ENCODE assay signal across 20 mouse cellular contexts in genomic region chr11:11558662-11559061, GRCm38 (mm10).
DNase-seq lines count a peak whose midpoint lies in the region; ATAC-seq and TF ChIP-seq lines count a peak whose summit lies in the region.
"Had no signal": no experiment of that assay in that cellular context is flagged by ENCODE, and none has a peak within 500 bp of the region (broad histone marks: within the 10 kb centered on the region; RNA-seq: fewer than 3 reads in every experiment).

No protein-coding gene starts in this region.

- dilution Hi-C loops in CH12.LX (cut with MboI; ENCODE audit: extremely low pct_ligation_motif_present, extremely low pct_unique_long_range_greater_than_20kb, low sequenced_read_pairs), result no loop called here

- peak; percentile 56 for DNase-seq in lung, postnatal 36 days
- no peak for DNase-seq in lung, postnatal 14 days
- peak; percentile 81 for DNase-seq in CH12.LX (ENCODE audit: extremely low read depth)
- DNase-seq in embryo, embryonic 10 days (ENCODE audit: low spot score), result no peak
- no peak for DNase-seq in embryo, embryonic 9.5 days (ENCODE audit: extremely low spot score)
- DNase-seq: cerebellum, adult 11-12 months; kidney, adult 8-10 months; kidney, postnatal 4 days; liver; liver, postnatal 0 days; right cerebral cortex, postnatal 4 days had no signal

- peak; percentile 72 for ATAC-seq in megakaryocyte progenitor cell, adult 5-6 weeks (replicated peaks; ENCODE audit: poor library complexity)
- ATAC-seq: CD4-positive, CD25-positive, alpha-beta regulatory T cell, adult 4 months; forebrain, embryonic 16.5 days; inflammation-experienced regulatory T-cells, adult 6 months; liver, postnatal 0 days had no signal

- TF ChIP-seq CTCF in CH12.LX (conservative IDR thresholded peaks at IDR 0.05 in 1 of 2, IDR thresholded peaks at IDR 0.05 in 1 of 2; ENCODE audit: low read depth in 2 of 2, low read length in 2 of 2), result no peak
- TF ChIP-seq CTCF in bone marrow, adult 2 months (IDR thresholded peaks at IDR 0.05; ENCODE audit: control insufficient read depth, insufficient read depth, low read length), result no peak

- H3K9ac ChIP-seq in CH12.LX (ENCODE audit: insufficient read depth, low read depth), result peak overlapping the region; percentile 92
- H3K9ac ChIP-seq: embryonic facial prominence, embryonic 13.5 days; hindbrain, embryonic 12.5 days; liver, postnatal 0 days; stomach, embryonic 15.5 days had no signal

- peaks cover 6 to 18% of the 10 kb centered on the region in 2 experiments for H3K36me3 ChIP-seq in CH12.LX (replicated peaks in 1 of 2; ENCODE audit: control insufficient read depth in 1 of 2, insufficient read depth in 1 of 2, low read length in 1 of 2)
- H3K36me3 ChIP-seq: embryonic facial prominence, embryonic 13.5 days; hindbrain, embryonic 12.5 days; stomach, embryonic 15.5 days had no signal

- TF ChIP-seq EP300 in CH12.LX (IDR thresholded peaks at IDR 0.05; ENCODE audit: low read length), result peak; percentile 85

- no peaks in the 10 kb centered on the region for H3K9me3 ChIP-seq in CH12.LX (replicated peaks; ENCODE audit: low read length)
- H3K9me3 ChIP-seq: embryonic facial prominence, embryonic 13.5 days; hindbrain, embryonic 12.5 days; stomach, embryonic 15.5 days had no signal

- peak overlapping the region; percentile 56 to 60 (median 60) for H3K4me3 ChIP-seq in CH12.LX (replicated peaks in 1 of 3; ENCODE audit: low read depth in 2 of 3, low read length in 2 of 3, poor library complexity in 1 of 3)
- H3K4me3 ChIP-seq in bone marrow, adult 2 months (replicated peaks; ENCODE audit: control insufficient read depth, low read depth, low read length), result no peak overlapping the region
- H3K4me3 ChIP-seq: embryonic facial prominence, embryonic 13.5 days; hindbrain, embryonic 12.5 days; stomach, embryonic 15.5 days had no signal

- peak; percentile 33 for TF ChIP-seq POLR2A in CH12.LX (IDR thresholded peaks at IDR 0.05; ENCODE audit: low read depth, low read length)
- no peak for TF ChIP-seq POLR2A in bone marrow, adult 2 months (IDR thresholded peaks at IDR 0.05; ENCODE audit: borderline replicate concordance, control insufficient read depth, low read depth, low read length)

- peaks cover 26 to 76% of the 10 kb centered on the region in 2 experiments for H3K4me1 ChIP-seq in CH12.LX (ENCODE audit: control insufficient read depth in 1 of 2, insufficient read depth in 2 of 2)
- peaks cover 20% of the 10 kb centered on the region for H3K4me1 ChIP-seq in bone marrow, adult 2 months (ENCODE audit: control insufficient read depth, insufficient read depth, low read length)
- H3K4me1 ChIP-seq: embryonic facial prominence, embryonic 13.5 days; hindbrain, embryonic 12.5 days; stomach, embryonic 15.5 days had no signal

- peak; percentile 11; the same call in 1 of the 2 replicates for TF ChIP-seq RAD21 in CH12.LX (IDR thresholded peaks at IDR 0.05; ENCODE audit: low read depth, low read length)

- peaks cover 16% of the 10 kb centered on the region for H3K79me2 ChIP-seq in CH12.LX (replicated peaks; ENCODE audit: control insufficient read depth, extremely low read depth, insufficient read depth, poor library complexity, severe bottlenecking)

- 21% methylated on average over 3 of the region's 3 CpGs for WGBS in bone marrow, adult 2 months

- in situ Hi-C loops in CH12.LX (cut with MboI; ENCODE audit: low pct_ligation_motif_present, low pct_unique_long_range_greater_than_20kb, low sequenced_read_pairs), result loop anchor here (5.0 kb wide), 1 partner anchor 229 kb away; no protein-coding TSS in a partner anchor

- H3K27me3 ChIP-seq in CH12.LX (replicated peaks), result no peaks in the 10 kb centered on the region
- H3K27me3 ChIP-seq: embryonic facial prominence, embryonic 13.5 days; hindbrain, embryonic 12.5 days; stomach, embryonic 15.5 days had no signal

- H3K4me2 ChIP-seq in CH12.LX (ENCODE audit: insufficient read depth, low read depth, poor library complexity, severe bottlenecking), result peak overlapping the region; percentile 87
- H3K4me2 ChIP-seq: embryonic facial prominence, embryonic 13.5 days; hindbrain, embryonic 12.5 days; midbrain, embryonic 11.5 days; stomach, embryonic 15.5 days had no signal

- H3K27ac ChIP-seq in CH12.LX (ENCODE audit: insufficient read depth, low read depth), result peak overlapping the region; percentile 88
- H3K27ac ChIP-seq in bone marrow, adult 2 months (ENCODE audit: control insufficient read depth, insufficient read depth, low read depth, low read length, poor library complexity), result peak overlapping the region; percentile 64
- H3K27ac ChIP-seq: embryonic facial prominence, embryonic 13.5 days; hindbrain, embryonic 12.5 days; stomach, embryonic 15.5 days had no signal

TF ChIP-seq in CH12.LX, 34 proteins besides CTCF, POLR2A, EP300 and RAD21:
- TF ChIP-seq JUND (conservative IDR thresholded peaks at IDR 0.05; ENCODE audit: low read depth, low read length) (peak; percentile 16), POLR2AphosphoS2 (IDR thresholded peaks at IDR 0.05; ENCODE audit: low read depth, low read length) (no peak), NRF1 (IDR thresholded peaks at IDR 0.05; ENCODE audit: low read depth, low read length) (no peak), BHLHE40 (IDR thresholded peaks at IDR 0.05; ENCODE audit: low read depth, low read length) (peak; percentile 79), RCOR1 (conservative IDR thresholded peaks at IDR 0.05; ENCODE audit: low read depth, low read length) (peak; percentile 82; the same call in 1 of the 2 replicates), PAX5 (IDR thresholded peaks at IDR 0.05; ENCODE audit: low read length) (no peak), JUN (IDR thresholded peaks at IDR 0.05; ENCODE audit: insufficient read depth, low read depth, low read length) (no peak; the same call in 1 of the 2 replicates), USF2 (conservative IDR thresholded peaks at IDR 0.05; ENCODE audit: low read depth, low read length) (no peak), IRF4 (IDR thresholded peaks at IDR 0.05; ENCODE audit: low read depth, low read length) (peak; percentile 93), USF1 (IDR thresholded peaks at IDR 0.05; ENCODE audit: low read depth, low read length) (no peak), ZKSCAN1 (IDR thresholded peaks at IDR 0.05; ENCODE audit: borderline replicate concordance, low read depth, low read length) (no peak), MAFK (IDR thresholded peaks at IDR 0.05; ENCODE audit: insufficient replicate concordance, low read length) (0 out of 2 replicates have a peak, but pooled peaks have one; percentile 27), ZNF384 (IDR thresholded peaks at IDR 0.05; ENCODE audit: low read depth, low read length) (peak; percentile 58; the same call in 1 of the 2 replicates), CHD2 (IDR thresholded peaks at IDR 0.05; ENCODE audit: low read length) (peak; percentile 79), KAT2A (IDR thresholded peaks at IDR 0.05; ENCODE audit: insufficient replicate concordance, low read length) (no peak), CHD1 (IDR thresholded peaks at IDR 0.05; ENCODE audit: low read depth, low read length) (no peak; the same call in 1 of the 2 replicates), ZMIZ1 (IDR thresholded peaks at IDR 0.05; ENCODE audit: low read depth, low read length) (no peak; the same call in 1 of the 2 replicates), MEF2A (IDR thresholded peaks at IDR 0.05; ENCODE audit: borderline replicate concordance, low read depth, low read length) (peak; percentile 87), MXI1 (IDR thresholded peaks at IDR 0.05; ENCODE audit: low read depth, low read length) (peak; percentile 18; the same call in 1 of the 2 replicates), E2F4 (IDR thresholded peaks at IDR 0.05; ENCODE audit: insufficient replicate concordance, low read depth, low read length) (no peak), HCFC1 (IDR thresholded peaks at IDR 0.05; ENCODE audit: low read depth, low read length) (no peak; the same call in 1 of the 2 replicates), ZC3H11A (IDR thresholded peaks at IDR 0.05; ENCODE audit: low read depth, low read length) (no peak), UBTF (IDR thresholded peaks at IDR 0.05; ENCODE audit: low read depth, low read length) (0 out of 2 replicates have a peak, but pooled peaks have one; percentile 13), SIN3A (IDR thresholded peaks at IDR 0.05; ENCODE audit: low read length) (peak; percentile 66), MAX (IDR thresholded peaks at IDR 0.05; ENCODE audit: low read length) (peak; percentile 38; the same call in 1 of the 2 replicates), ETS1 (conservative IDR thresholded peaks at IDR 0.05; ENCODE audit: low read depth, low read length) (peak; percentile 65), SMC3 (IDR thresholded peaks at IDR 0.05; ENCODE audit: low read depth, low read length) (peak; percentile 35; the same call in 1 of the 2 replicates), TBP (conservative IDR thresholded peaks at IDR 0.05; ENCODE audit: low read depth, low read length) (no peak), MYC (IDR thresholded peaks at IDR 0.05; ENCODE audit: low read depth, low read length) (no peak), TCF12 (IDR thresholded peaks at IDR 0.05; ENCODE audit: low read depth, low read length) (peak; percentile 70), GABPA (IDR thresholded peaks at IDR 0.05; ENCODE audit: insufficient replicate concordance, low read depth, low read length) (no peak), MAZ (IDR thresholded peaks at IDR 0.05; ENCODE audit: low read depth, low read length) (no peak), ELF1 (IDR thresholded peaks at IDR 0.05; ENCODE audit: low read depth, low read length) (0 out of 2 replicates have a peak, but pooled peaks have one; percentile 30), NELFE (IDR thresholded peaks at IDR 0.05; ENCODE audit: low read depth, low read length) (0 out of 2 replicates have a peak, but pooled peaks have one; percentile 43)

Comparison
In these comparisons a context has a peak if more than half of its experiments do, and no peak if none do; other contexts are left out.
1. DNase-seq: peak in lung, postnatal 36 days (single experiment) and CH12.LX (single experiment); none in lung, postnatal 14 days (single experiment), embryo, embryonic 10 days (single experiment) and embryo, embryonic 9.5 days (single experiment).